Mouse (Mus musculus): ENCODE data around the gene Pmm1.

GRCm38 (mm10) chr15:81966062-81966829 is 5.5 kb upstream of the Pmm1 start:
- TF ChIP-seq MYOD1 (IDR thresholded peaks at IDR 0.05; ENCODE audit: control insufficient read depth, insufficient read length, low read depth) (no peak), CTCF (IDR thresholded peaks at IDR 0.05; ENCODE audit: control insufficient read depth, insufficient read depth, insufficient read length) (no peak), USF1 (IDR thresholded peaks at IDR 0.05; ENCODE audit: low read depth) (no peak)

Measured in C2C12 (cell line).